Mouse (Mus musculus): ENCODE results near the gene Tmem140.

- TF ChIP-seq POLR2A (IDR thresholded peaks at IDR 0.05; ENCODE audit: insufficient read length, low read depth) (no peak), POLR2AphosphoS2 (IDR thresholded peaks at IDR 0.05; ENCODE audit: insufficient read length, low read depth) (no peak), MAX (IDR thresholded peaks at IDR 0.05; ENCODE audit: low read depth) (no peak), MYOD1 (IDR thresholded peaks at IDR 0.05; ENCODE audit: control insufficient read depth in 1 of 3, insufficient read length in 2 of 3, low read depth in 2 of 3) (no peak), TCF3 (IDR thresholded peaks at IDR 0.05; ENCODE audit: insufficient read length, low read depth) (no peak), E2F4 (IDR thresholded peaks at IDR 0.05; ENCODE audit: insufficient read depth) (no peak), CEBPB (IDR thresholded peaks at IDR 0.05; ENCODE audit: insufficient read depth, poor library complexity, severe bottlenecking) (no peak), USF1 (IDR thresholded peaks at IDR 0.05; ENCODE audit: low read depth) (no peak)
Observed at GRCm38 (mm10) chr6:34920631-34921030, 57.7 kb downstream of the Tmem140 start.
